Mouse (Mus musculus) C2C12 (cell line): Measurements from ENCODE around the gene 4933402N03Rik.

ENCODE experiments used
- MAX ChIP-seq: IDR thresholded peaks from one replicate; pipeline ENCODE4 v1.6.1; 2011; ENCODE audit warnings: mild to moderate bottlenecking, control low read depth
- USF1 ChIP-seq: IDR thresholded peaks from one replicate; pipeline ENCODE4 v1.6.1; 2011; ENCODE audit warnings: low read depth, mild to moderate bottlenecking, control low read depth, moderate library complexity

DNA sequence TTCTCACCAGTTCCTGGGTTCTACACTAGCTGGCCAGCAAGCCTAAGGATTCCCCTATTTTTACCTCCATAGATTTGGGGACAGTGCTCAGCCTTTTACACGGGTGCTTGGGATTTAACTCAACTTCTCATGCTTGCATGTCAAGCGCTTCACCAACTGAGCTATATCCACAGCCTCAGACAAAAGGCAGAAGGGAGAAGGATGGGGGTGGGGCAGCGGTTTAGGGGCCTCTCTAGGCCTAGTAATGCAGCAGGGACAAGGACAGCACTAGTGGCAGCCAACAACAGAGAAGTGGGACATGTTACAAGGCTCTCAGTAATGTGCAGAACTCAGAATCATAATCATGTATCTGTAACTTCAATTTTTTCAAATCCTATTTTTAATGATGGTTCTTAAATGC is 21.7 kb upstream of the 4933402N03Rik start:
- no peak for TF ChIP-seq USF1
- no peak for TF ChIP-seq MAX
